Mouse (Mus musculus) C2C12 (cell line): ENCODE data around the gene Nectin2.

Experiments used
- CEBPB ChIP-seq: IDR thresholded peaks from one replicate; pipeline ENCODE4 v1.6.1; 2011; ENCODE audit warnings: low read depth, mild to moderate bottlenecking, control low read depth, moderate library complexity
- CTCF ChIP-seq: IDR thresholded peaks from one replicate; pipeline ENCODE4 v1.5.1; 2011; ENCODE audit not compliant: control insufficient read depth, insufficient read depth, insufficient read length
- USF1 ChIP-seq: IDR thresholded peaks from one replicate; pipeline ENCODE4 v1.6.1; 2011; ENCODE audit warnings: low read depth, mild to moderate bottlenecking, control low read depth, moderate library complexity

GRCm38 (mm10) chr7:19745971-19746370 lies 4.3 kb downstream of the Nectin2 start:
- no peak for TF ChIP-seq CTCF
- no peak for TF ChIP-seq CEBPB
- no peak for TF ChIP-seq USF1
